In genomic region chr13:45875686-45876367, GRCm38 (mm10) we compare ENCODE assay signal across 27 mouse cellular contexts.
DNase-seq lines count a peak whose midpoint lies in the region; ATAC-seq lines count a peak whose summit lies in the region.
"Had no signal": no experiment of that assay in that cellular context is flagged by ENCODE, and none has a peak within 500 bp of the region (broad histone marks: within the 10 kb centered on the region; RNA-seq: fewer than 3 reads in every experiment).

No protein-coding gene starts in this region.

- no peak overlapping the region for H3K4me2 ChIP-seq in forebrain, embryonic 14.5 days (ENCODE audit: low read length)
- no peak overlapping the region for H3K4me2 ChIP-seq in forebrain, embryonic 12.5 days
- no peak overlapping the region for H3K4me2 ChIP-seq in hindbrain, embryonic 12.5 days (replicated peaks)
- H3K4me2 ChIP-seq: embryonic facial prominence, embryonic 13.5 days; heart, embryonic 15.5 days; hindbrain, embryonic 13.5 days; intestine, embryonic 15.5 days; liver, embryonic 11.5 days; neural tube, embryonic 13.5 days; stomach, embryonic 15.5 days had no signal

- no peak for ATAC-seq in forebrain, embryonic 14.5 days
- no peak for ATAC-seq in forebrain, embryonic 12.5 days (ENCODE audit: low FRiP score)
- no peak for ATAC-seq in hindbrain, embryonic 12.5 days (ENCODE audit: low FRiP score)
- ATAC-seq: intestine, embryonic 15.5 days had no signal

- 58% methylated on average over 6 of the region's 6 CpGs for WGBS in forebrain, embryonic 14.5 days
- WGBS in forebrain, embryonic 12.5 days, result 71% methylated on average over 6 of the region's 6 CpGs
- WGBS in hindbrain, embryonic 12.5 days, result 73% methylated on average over 6 of the region's 6 CpGs

- H3K9ac ChIP-seq in forebrain, embryonic 14.5 days (ENCODE audit: low read length), result no peak overlapping the region
- no peak overlapping the region for H3K9ac ChIP-seq in forebrain, embryonic 12.5 days
- no peak overlapping the region for H3K9ac ChIP-seq in hindbrain, embryonic 12.5 days
- H3K9ac ChIP-seq: embryonic facial prominence, embryonic 13.5 days; heart, embryonic 15.5 days; hindbrain, embryonic 13.5 days; intestine, embryonic 15.5 days; neural tube, embryonic 13.5 days; stomach, embryonic 15.5 days had no signal

- no peaks in the 10 kb centered on the region for H3K36me3 ChIP-seq in forebrain, embryonic 14.5 days (ENCODE audit: control insufficient read depth, insufficient read depth, low read length)
- no peaks in the 10 kb centered on the region for H3K36me3 ChIP-seq in forebrain, embryonic 12.5 days (replicated peaks)
- H3K36me3 ChIP-seq in hindbrain, embryonic 12.5 days, result no peaks in the 10 kb centered on the region
- H3K36me3 ChIP-seq: heart, embryonic 15.5 days; hindbrain, embryonic 13.5 days; intestine, embryonic 15.5 days; stomach, embryonic 15.5 days had no signal

- DNase-seq in forebrain, embryonic 14.5 days (ENCODE audit: low spot score), result peak; percentile 25
- DNase-seq in right cerebral cortex, adult 2 months (ENCODE audit: low spot score in 2 of 2), result peak; percentile 57 to 59
- DNase-seq in right cerebral cortex, postnatal 14 days, result no peak
- DNase-seq in induced T-regulatory cell, adult 2 months (ENCODE audit: low read depth), result peak; percentile 70
- peak; percentile 52 for DNase-seq in thymus, postnatal 14 days
- DNase-seq in layer of hippocampus, adult 8-10 months (ENCODE audit: low spot score in 2 of 2), result no peak
- DNase-seq: adrenal gland, adult 8-10 months; cerebellum, adult 11 months; cerebellum, postnatal 10 days; gastrocnemius, postnatal 10 days; heart, adult 2 months; kidney, postnatal 36 days; layer of hippocampus, adult 9-11 months; lung, adult 18-20 months; lung, postnatal 14 days; midbrain, embryonic 14.5 days; spleen, adult 18-20 months had no signal

- no peak overlapping the region for H3K27ac ChIP-seq in forebrain, embryonic 14.5 days (ENCODE audit: low read depth, low read length)
- no peak overlapping the region for H3K27ac ChIP-seq in forebrain, embryonic 12.5 days
- H3K27ac ChIP-seq in hindbrain, embryonic 12.5 days, result no peak overlapping the region
- H3K27ac ChIP-seq: embryonic facial prominence, embryonic 13.5 days; heart, adult 2 months; heart, embryonic 15.5 days; hindbrain, embryonic 13.5 days; intestine, embryonic 15.5 days; neural tube, embryonic 13.5 days; stomach, embryonic 15.5 days had no signal

- no peaks in the 10 kb centered on the region for H3K9me3 ChIP-seq in forebrain, embryonic 14.5 days (replicated peaks; ENCODE audit: control insufficient read depth, low read length)
- no peaks in the 10 kb centered on the region for H3K9me3 ChIP-seq in forebrain, embryonic 12.5 days
- no peaks in the 10 kb centered on the region for H3K9me3 ChIP-seq in hindbrain, embryonic 12.5 days (replicated peaks)
- H3K9me3 ChIP-seq: embryonic facial prominence, embryonic 13.5 days; heart, embryonic 15.5 days; hindbrain, embryonic 13.5 days; intestine, embryonic 15.5 days; megakaryocyte, embryonic 14.5 days; neural tube, embryonic 13.5 days; stomach, embryonic 15.5 days had no signal

- H3K4me1 ChIP-seq in forebrain, embryonic 14.5 days (ENCODE audit: control insufficient read depth, insufficient read depth, low read length), result peaks cover 6% of the 10 kb centered on the region; the same call in 1 of the 2 replicates
- peaks cover 13% of the 10 kb centered on the region for H3K4me1 ChIP-seq in forebrain, embryonic 12.5 days
- peaks cover 11% of the 10 kb centered on the region for H3K4me1 ChIP-seq in hindbrain, embryonic 12.5 days

- H3K27me3 ChIP-seq in forebrain, embryonic 14.5 days (replicated peaks; ENCODE audit: control insufficient read depth, insufficient read depth, low read length), result no peaks in the 10 kb centered on the region
- H3K27me3 ChIP-seq in forebrain, embryonic 12.5 days, result no peaks in the 10 kb centered on the region
- no peaks in the 10 kb centered on the region for H3K27me3 ChIP-seq in hindbrain, embryonic 12.5 days
- H3K27me3 ChIP-seq: embryonic facial prominence, embryonic 13.5 days; heart, embryonic 15.5 days; hindbrain, embryonic 13.5 days; intestine, embryonic 15.5 days; megakaryocyte, embryonic 14.5 days; neural tube, embryonic 13.5 days; stomach, embryonic 15.5 days had no signal

- no peak overlapping the region for H3K4me3 ChIP-seq in forebrain, embryonic 14.5 days (ENCODE audit: low read depth, low read length)
- no peak overlapping the region for H3K4me3 ChIP-seq in forebrain, embryonic 12.5 days (replicated peaks)
- H3K4me3 ChIP-seq in hindbrain, embryonic 12.5 days, result no peak overlapping the region
- H3K4me3 ChIP-seq: embryonic facial prominence, embryonic 13.5 days; heart, adult 2 months; heart, embryonic 15.5 days; hindbrain, embryonic 13.5 days; intestine, embryonic 15.5 days; megakaryocyte, embryonic 14.5 days; neural tube, embryonic 13.5 days; stomach, embryonic 15.5 days had no signal

Comparison
In these comparisons a context has a peak if more than half of its experiments do, and no peak if none do; other contexts are left out.
1. DNase-seq: peak in forebrain, embryonic 14.5 days (single experiment), right cerebral cortex, adult 2 months (2 of 2), induced T-regulatory cell, adult 2 months (single experiment) and thymus, postnatal 14 days (single experiment); none in right cerebral cortex, postnatal 14 days (single experiment) and layer of hippocampus, adult 8-10 months (0 of 2).